Mouse (Mus musculus) left cerebral cortex, adult 18-20 months (tissue): ENCODE results near the gene Spaca4. TPM values are rescaled to one million over a fixed set of nuclear protein-coding genes. Genes with fewer than 3 reads are reported as not detected.

Experiments used
- DNase-seq, 2 experiments: peaks; one replicate each; pipeline ENCODE4 v3.0.0; 2021 to 2022; ENCODE audit warnings: low spot score in 2 of 2, mixed read lengths in 1 of 2
- total RNA-seq, 2 experiments: library from RNA; stranded (reverse); gene quantifications; 2 replicates each; pipeline ENCODE4 v1.2.3; 2021

The Spaca4 gene
- total RNA-seq, 2 experiments from 2014 or later, result not detected

- peak; percentile 74 to 86 for DNase-seq
These were observed 25.2 kb downstream of the Spaca4 start for GRCm38 (mm10) chr7:45700301-45701015.

DNA sequence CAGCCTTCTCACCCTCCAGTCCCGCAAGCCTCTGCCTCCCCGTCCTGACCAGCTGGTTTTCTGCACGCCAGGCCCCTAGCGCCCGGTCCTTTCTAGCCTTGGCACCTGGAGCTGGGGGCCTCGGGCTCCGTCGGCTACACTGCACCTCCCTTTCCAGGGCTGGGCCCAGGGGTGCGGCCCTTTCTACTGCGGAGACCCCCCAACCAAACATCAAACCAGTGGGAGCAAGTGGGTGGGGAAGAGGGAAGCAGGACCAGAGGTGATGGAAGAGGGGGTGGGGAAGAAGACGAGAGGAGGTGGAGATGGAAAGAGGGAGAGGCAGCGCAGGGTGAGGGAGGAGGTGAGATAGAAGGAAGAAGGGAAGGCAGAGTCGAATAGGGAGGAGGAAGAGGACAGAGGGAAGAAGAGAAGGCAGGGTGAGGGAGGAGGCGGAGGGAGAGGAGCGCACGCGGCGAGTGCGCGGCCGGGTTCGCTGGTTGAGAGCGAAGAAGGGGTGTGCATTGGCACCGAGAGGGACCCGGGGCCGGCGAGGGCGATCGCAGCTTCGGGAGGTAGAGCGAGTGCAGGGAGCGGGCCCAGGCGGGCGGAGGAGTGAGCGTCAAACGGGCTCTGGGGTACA is 26.0 kb downstream of the Spaca4 start, which contains the start of gene Car11:
Car11 (plus strand) TSS at position 321 of the 619 bp plus-strand sequence.
- peak in 1 of 2 experiments; percentile 71 for DNase-seq

- DNase-seq, result no peak
These were observed 27.7 kb downstream of the Spaca4 start for GRCm38 (mm10) chr7:45697894-45698293.

DNA sequence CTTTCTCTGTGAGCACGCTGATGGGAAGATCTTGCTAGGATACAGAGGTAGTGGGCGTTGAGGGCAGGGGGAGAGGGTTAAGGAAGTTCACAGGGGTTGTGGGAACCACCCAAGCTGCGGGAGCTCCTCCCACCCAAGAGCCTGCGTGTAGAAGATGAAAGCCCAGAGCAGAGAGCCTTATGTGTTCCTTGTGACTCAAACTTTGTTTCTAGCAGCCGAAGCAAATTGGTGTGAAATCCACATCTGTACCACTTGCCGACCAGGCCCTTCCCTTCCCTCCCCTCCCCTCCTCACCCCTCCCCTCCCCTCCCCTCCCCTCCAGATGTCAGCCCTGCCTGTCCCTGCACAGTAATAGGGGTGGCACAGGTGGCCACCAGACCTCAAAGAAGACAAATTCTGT is 30.5 kb downstream of the Spaca4 start:
- DNase-seq, result no peak

DNA sequence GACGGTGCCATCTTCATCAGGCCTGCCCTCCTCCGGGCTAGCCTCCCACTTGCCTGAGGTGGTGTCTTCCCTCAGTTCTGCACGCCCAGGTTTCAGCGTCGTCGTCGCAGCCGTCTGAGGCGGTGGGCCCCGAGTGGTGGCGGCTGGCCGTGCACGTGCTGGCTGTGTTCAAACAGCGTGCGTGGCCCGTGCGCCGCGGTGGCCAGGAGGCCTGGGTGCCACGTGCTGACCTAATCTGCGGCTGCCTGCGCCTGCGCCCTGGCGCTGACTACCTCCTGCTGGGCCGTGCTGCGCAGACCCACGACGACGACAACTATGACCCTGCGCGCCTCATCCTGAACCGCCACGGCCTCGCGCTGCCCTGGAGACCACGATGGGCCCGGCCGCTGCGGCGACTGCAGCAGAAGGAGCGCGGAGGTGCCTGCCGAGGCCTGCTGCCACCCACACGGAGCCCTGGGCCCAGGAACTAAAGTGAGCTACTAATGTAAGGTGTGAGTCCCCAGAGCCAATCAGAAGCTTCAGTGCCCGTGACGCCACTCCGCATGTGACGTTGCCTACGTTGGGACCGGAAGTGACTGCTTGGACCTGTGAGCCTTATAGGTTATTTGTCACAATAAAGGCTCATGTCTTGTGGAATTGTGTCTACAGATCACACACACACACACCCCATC is 31.6 kb downstream of the Spaca4 start, which contains the start of gene Sec1:
Sec1 (minus strand) TSS at position 482 of the 671 bp plus-strand sequence.
- DNase-seq, result no peak

GRCm38 (mm10) chr7:45692364-45692763 is 33.2 kb downstream of the Spaca4 start:
- no peak for DNase-seq

DNA sequence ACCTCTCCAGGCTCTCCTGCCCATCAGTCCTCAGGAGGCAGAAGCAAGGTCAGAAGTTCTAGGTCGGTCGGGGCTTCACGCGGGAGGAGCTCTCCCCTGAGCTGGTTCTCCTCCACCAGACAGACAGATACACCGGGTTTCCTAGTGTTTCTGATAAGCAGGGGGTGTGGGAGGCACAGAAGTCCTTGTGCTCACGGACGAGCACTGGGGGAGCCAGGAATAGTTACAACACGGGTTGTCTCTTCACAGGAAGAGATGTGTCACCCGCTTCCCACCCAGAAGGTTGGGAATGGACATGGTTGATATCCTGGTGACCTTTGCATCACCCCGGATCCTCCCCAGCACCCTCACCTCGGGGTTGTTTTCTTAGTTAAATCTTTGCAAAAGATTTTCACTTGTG is 35.8 kb downstream of the Spaca4 start:
- no peak for DNase-seq

GRCm38 (mm10) chr7:45689099-45689498 is 36.5 kb downstream of the Spaca4 start:
- DNase-seq, result no peak

DNA sequence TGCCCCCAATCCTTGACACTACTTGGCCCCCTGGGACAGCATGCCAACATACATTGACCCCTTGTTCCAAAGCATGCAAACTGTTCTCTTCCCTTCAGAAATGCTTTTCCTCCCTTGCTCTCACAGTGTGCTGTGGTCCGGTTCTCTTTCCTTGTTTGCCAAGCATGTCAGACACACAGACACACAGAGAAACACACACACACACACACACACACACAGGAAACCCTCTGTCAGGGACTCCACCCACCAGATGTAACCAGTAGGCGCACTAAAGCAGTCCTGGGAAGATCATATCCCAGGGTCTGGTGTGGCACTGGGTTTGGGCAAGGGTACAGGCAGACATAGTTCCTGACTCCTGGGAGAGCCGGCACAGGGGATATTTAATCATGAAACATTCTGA is 38.8 kb downstream of the Spaca4 start:
- DNase-seq, result no peak

- no peak for DNase-seq
These were observed 39.8 kb downstream of the Spaca4 start for GRCm38 (mm10) chr7:45685811-45686210.

- no peak for DNase-seq
These were observed 42.1 kb downstream of the Spaca4 start, which contains the start of gene Ntn5 for GRCm38 (mm10) chr7:45683396-45684050. Gene Ntn5 (plus strand): TSS chr7:45684022.

DNA sequence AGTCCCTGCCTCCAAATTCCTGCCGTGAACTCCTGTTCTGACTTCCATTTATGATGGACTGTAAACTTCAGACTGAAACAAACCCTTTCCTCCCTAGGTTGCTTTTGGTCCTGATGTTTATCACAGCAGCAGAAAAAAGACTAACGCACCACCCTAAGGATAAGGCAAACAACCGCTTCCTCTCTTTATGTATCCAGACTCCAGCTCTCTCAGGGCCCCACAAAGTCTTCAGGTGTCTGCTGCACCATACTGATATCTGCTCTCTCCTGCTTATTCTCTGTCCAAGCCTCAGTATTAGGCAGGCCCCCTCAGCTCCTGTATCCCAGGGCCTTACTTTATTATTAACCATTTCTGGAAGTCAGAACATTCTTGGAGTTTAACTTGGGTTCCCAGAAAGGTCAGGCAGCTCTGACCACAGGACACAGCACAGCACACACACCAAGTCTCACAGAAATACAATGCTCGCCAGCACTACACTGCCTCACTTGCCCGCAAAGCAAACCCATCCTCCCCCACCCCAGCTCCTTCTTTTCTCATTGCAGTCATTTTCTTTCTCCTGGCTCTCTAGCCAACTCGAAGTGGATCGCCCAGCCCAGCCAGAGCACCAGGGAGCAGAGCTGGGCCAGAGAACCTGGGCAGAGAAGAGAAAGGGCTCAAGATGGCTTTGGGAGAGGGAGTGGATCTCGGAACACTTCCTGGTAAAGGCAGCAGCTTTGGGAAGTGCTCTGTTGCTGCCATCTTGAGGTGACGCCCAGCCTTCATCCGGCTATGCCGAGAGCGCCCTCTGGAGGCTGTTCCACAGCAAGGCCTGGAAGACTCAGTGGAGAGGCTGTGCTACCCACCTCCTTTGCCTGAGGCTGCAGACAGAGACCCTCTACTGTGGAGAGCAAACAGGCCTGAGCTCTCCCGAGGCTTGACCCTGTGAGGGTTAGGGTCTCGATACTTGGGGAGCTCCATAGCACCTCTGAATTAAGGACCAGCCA is 43.2 kb downstream of the Spaca4 start:
- peak; percentile 87 to 90 for DNase-seq

DNA sequence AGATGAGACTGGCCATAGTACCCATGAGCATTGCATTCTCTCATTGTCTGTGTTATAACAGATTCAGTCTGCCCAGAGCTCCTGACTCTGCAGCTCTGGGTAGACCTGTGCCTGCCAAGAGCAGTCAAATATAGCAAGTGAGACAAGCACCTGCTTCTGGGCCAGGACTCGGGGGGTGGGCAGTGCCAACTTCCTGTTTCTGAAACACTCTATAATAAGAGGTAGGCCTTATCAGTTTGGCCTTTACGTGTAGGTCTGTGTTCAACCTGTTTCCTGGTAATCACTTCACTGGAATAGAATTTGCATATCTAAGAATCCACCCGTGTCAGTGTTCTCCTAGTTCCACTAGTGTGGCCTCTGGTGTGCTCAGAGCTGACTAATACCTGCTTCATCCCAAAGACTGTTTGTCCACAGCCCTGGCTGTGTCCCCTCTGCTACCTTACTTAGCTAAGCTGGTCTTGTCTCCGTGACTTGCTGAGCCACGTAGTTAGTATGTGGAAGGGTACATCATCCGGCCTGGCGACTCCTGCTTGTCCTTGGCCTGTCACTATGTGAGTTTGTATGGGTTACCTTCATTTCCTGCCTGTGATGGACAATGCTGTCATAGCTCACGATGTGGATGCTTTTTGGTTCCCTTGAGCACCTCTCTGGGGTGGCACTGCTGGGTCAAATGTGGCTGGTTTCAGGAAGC is 44.4 kb downstream of the Spaca4 start:
- DNase-seq, result no peak

DNA sequence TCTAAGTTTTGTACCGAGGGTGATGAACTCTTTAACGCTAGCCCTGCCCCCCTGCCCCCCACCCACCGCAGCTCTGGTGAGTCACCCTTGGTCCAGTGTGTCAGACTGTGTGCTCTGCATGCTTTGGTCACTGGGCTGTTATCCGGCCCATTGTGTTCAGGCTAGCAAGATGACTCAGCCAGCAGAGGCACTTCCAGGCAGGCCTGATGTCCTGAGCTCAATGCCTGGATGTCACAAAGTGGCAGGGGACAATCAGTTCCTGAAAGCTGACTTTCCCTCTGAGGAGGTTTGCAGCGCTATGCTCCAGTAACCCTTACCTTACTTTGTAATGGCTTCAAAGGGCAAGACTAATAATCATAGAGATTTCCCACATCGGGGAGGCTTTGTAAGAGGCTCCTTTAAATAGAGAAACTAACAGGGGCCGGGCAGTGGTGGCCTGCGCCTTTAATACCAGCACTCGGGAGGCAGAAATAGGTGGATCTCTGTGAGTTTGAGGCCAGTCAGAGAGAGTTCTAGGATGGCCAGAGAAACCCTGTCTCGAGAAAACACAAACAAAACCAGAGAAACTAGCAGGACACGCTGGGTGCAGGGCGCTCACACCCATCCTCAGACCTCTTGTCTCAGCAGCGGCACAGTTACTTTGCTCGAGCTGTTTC is 45.5 kb downstream of the Spaca4 start:
- DNase-seq, result no peak

- DNase-seq, result no peak
These were observed 47.1 kb downstream of the Spaca4 start for GRCm38 (mm10) chr7:45678513-45678912.

GRCm38 (mm10) chr7:45677627-45678295 is 47.9 kb downstream of the Spaca4 start:
- DNase-seq, result no peak
